Comparison of ENCODE assay signal across 12 mouse cellular contexts in the genomic region with DNA sequence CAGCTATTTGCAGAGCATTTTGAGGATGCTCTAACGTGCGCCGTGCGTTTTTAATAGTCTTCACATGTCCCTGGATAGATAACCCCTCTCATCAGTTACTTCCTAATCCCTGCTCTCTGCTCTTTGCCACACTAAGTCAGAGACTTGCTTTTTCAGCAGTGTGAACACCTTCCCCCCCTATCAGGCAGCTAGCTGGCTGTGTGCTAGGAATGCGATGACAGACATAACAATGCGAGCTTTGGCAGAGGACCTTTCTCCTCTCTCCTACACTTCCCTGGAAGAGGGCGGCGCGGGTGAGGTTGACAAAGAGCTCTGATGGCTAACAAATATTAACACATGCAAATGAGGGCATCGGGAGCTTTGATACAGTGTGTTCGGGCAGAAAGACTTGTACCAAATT. TPM values are rescaled to one million over a fixed set of nuclear protein-coding genes. Genes with fewer than 3 reads are reported as not detected.
DNase-seq lines count a peak whose midpoint lies in the region; ATAC-seq and TF ChIP-seq lines count a peak whose summit lies in the region.
"Had no signal": no experiment of that assay in that cellular context is flagged by ENCODE, and none has a peak within 500 bp of the region (broad histone marks: within the 10 kb centered on the region; RNA-seq: fewer than 3 reads in every experiment).

No protein-coding gene starts in this region.

- H3K4me3 ChIP-seq in forebrain, embryonic 14.5 days (ENCODE audit: low read depth, low read length), result no peak overlapping the region
- no peak overlapping the region for H3K4me3 ChIP-seq in forebrain, embryonic 10.5 days
- no peak overlapping the region for H3K4me3 ChIP-seq in stomach, embryonic 15.5 days (replicated peaks)
- H3K4me3 ChIP-seq in stomach, postnatal 0 days (ENCODE audit: low read depth, low read length), result no peak overlapping the region
- H3K4me3 ChIP-seq in kidney, embryonic 15.5 days (replicated peaks), result peak overlapping the region; percentile 23
- no peak overlapping the region for H3K4me3 ChIP-seq in cerebellum, adult 2 months (replicated peaks; ENCODE audit: insufficient read depth, low read depth, low read length)
- H3K4me3 ChIP-seq: embryonic facial prominence, embryonic 12.5 days; limb, embryonic 13.5 days; midbrain, embryonic 15.5 days had no signal

- no peak for TF ChIP-seq CTCF in stomach, postnatal 0 days (IDR thresholded peaks at IDR 0.05; ENCODE audit: low read depth)
- no peak for TF ChIP-seq CTCF in cerebellum, adult 2 months (IDR thresholded peaks at IDR 0.05; ENCODE audit: borderline replicate concordance, insufficient read depth, low read depth, low read length)

- no peak overlapping the region for H3K9ac ChIP-seq in forebrain, embryonic 14.5 days (ENCODE audit: low read length)
- no peak overlapping the region for H3K9ac ChIP-seq in stomach, embryonic 15.5 days
- no peak overlapping the region for H3K9ac ChIP-seq in stomach, postnatal 0 days (ENCODE audit: low read length)
- no peak overlapping the region; the same call in 1 of the 2 replicates for H3K9ac ChIP-seq in kidney, embryonic 15.5 days
- H3K9ac ChIP-seq: embryonic facial prominence, embryonic 12.5 days; limb, embryonic 13.5 days; midbrain, embryonic 15.5 days had no signal

- DNase-seq in forebrain, embryonic 14.5 days (ENCODE audit: low spot score), result peak; percentile 7
- no peak for DNase-seq in forebrain, embryonic 10.5 days (ENCODE audit: extremely low spot score, low spot score)
- no peak for DNase-seq in stomach, postnatal 0 days (ENCODE audit: low spot score)
- DNase-seq in cerebellum, adult 2 months, result no peak
- DNase-seq in thymus, postnatal 0 days (ENCODE audit: low spot score), result no peak
- no peak for DNase-seq in layer of hippocampus, postnatal 25 days (ENCODE audit: extremely low spot score in 1 of 2, low spot score in 1 of 2)
- DNase-seq: gastrocnemius, postnatal 10 days had no signal

- no peak overlapping the region for H3K27ac ChIP-seq in forebrain, embryonic 14.5 days (ENCODE audit: low read depth, low read length)
- no peak overlapping the region for H3K27ac ChIP-seq in forebrain, embryonic 10.5 days
- no peak overlapping the region for H3K27ac ChIP-seq in stomach, embryonic 15.5 days
- no peak overlapping the region for H3K27ac ChIP-seq in stomach, postnatal 0 days (replicated peaks)
- peak overlapping the region; percentile 24 for H3K27ac ChIP-seq in kidney, embryonic 15.5 days
- no peak overlapping the region for H3K27ac ChIP-seq in cerebellum, adult 2 months (ENCODE audit: insufficient read depth, low read length)
- H3K27ac ChIP-seq: embryonic facial prominence, embryonic 12.5 days; limb, embryonic 13.5 days; midbrain, embryonic 15.5 days had no signal

- H3K27me3 ChIP-seq in forebrain, embryonic 14.5 days (replicated peaks; ENCODE audit: control insufficient read depth, insufficient read depth, low read length), result no peaks in the 10 kb centered on the region
- H3K27me3 ChIP-seq in forebrain, embryonic 10.5 days (ENCODE audit: poor library complexity, severe bottlenecking), result no peaks in the 10 kb centered on the region
- H3K27me3 ChIP-seq in stomach, embryonic 15.5 days (replicated peaks), result no peaks in the 10 kb centered on the region
- no peaks in the 10 kb centered on the region for H3K27me3 ChIP-seq in stomach, postnatal 0 days (ENCODE audit: control insufficient read depth, insufficient read depth, low read length)
- H3K27me3 ChIP-seq in kidney, embryonic 15.5 days, result no peaks in the 10 kb centered on the region
- H3K27me3 ChIP-seq in cerebellum, adult 2 months (ENCODE audit: control insufficient read depth, insufficient read depth, low read length), result no peaks in the 10 kb centered on the region
- H3K27me3 ChIP-seq: embryonic facial prominence, embryonic 12.5 days; limb, embryonic 13.5 days; midbrain, embryonic 15.5 days had no signal

- no peak overlapping the region for H3K4me2 ChIP-seq in forebrain, embryonic 14.5 days (ENCODE audit: low read length)
- H3K4me2 ChIP-seq in stomach, embryonic 15.5 days, result peak overlapping the region; percentile 0; the same call in 1 of the 2 replicates
- H3K4me2 ChIP-seq in stomach, postnatal 0 days (replicated peaks; ENCODE audit: low read depth), result no peak overlapping the region
- H3K4me2 ChIP-seq in kidney, embryonic 15.5 days, result peak overlapping the region; percentile 43
- H3K4me2 ChIP-seq: embryonic facial prominence, embryonic 12.5 days; midbrain, embryonic 15.5 days had no signal

- no peaks in the 10 kb centered on the region for H3K4me1 ChIP-seq in forebrain, embryonic 14.5 days (ENCODE audit: control insufficient read depth, insufficient read depth, low read length)
- H3K4me1 ChIP-seq in forebrain, embryonic 10.5 days, result peaks cover 17% of the 10 kb centered on the region
- H3K4me1 ChIP-seq in stomach, embryonic 15.5 days, result peaks cover 5% of the 10 kb centered on the region
- H3K4me1 ChIP-seq in stomach, postnatal 0 days (replicated peaks; ENCODE audit: control insufficient read depth, insufficient read depth), result no peaks in the 10 kb centered on the region
- H3K4me1 ChIP-seq in kidney, embryonic 15.5 days, result peaks cover 60% of the 10 kb centered on the region
- H3K4me1 ChIP-seq in cerebellum, adult 2 months (ENCODE audit: control insufficient read depth, insufficient read depth, low read length), result no peaks in the 10 kb centered on the region

- WGBS in forebrain, embryonic 14.5 days, result 56% methylated on average over 11 of the region's 11 CpGs
- 68% methylated on average over 11 of the region's 11 CpGs for WGBS in forebrain, embryonic 10.5 days
- WGBS in stomach, embryonic 15.5 days, result 54% methylated on average over 11 of the region's 11 CpGs
- WGBS in stomach, postnatal 0 days, result 45% methylated on average over 11 of the region's 11 CpGs
- 62% methylated on average over 11 of the region's 11 CpGs for WGBS in kidney, embryonic 15.5 days
- WGBS in cerebellum, adult 2 months, result 68% methylated on average over 11 of the region's 11 CpGs

- ATAC-seq in forebrain, embryonic 14.5 days, result no peak
- ATAC-seq in stomach, embryonic 15.5 days (ENCODE audit: insufficient read depth, low FRiP score, low read depth), result 0 out of 2 replicates have a peak, but pooled peaks have one; percentile 22
- ATAC-seq in stomach, postnatal 0 days (ENCODE audit: low FRiP score, low TSS enrichment), result no peak
- no peak; the same call in 1 of the 2 replicates for ATAC-seq in kidney, embryonic 15.5 days (replicated peaks; ENCODE audit: low FRiP score)
- ATAC-seq: midbrain, embryonic 15.5 days had no signal

- no peak for TF ChIP-seq POLR2A in cerebellum, adult 2 months (IDR thresholded peaks at IDR 0.05; ENCODE audit: borderline replicate concordance, insufficient read depth, low read length)

- no peaks in the 10 kb centered on the region for H3K9me3 ChIP-seq in forebrain, embryonic 14.5 days (replicated peaks; ENCODE audit: control insufficient read depth, low read length)
- no peaks in the 10 kb centered on the region for H3K9me3 ChIP-seq in forebrain, embryonic 10.5 days
- H3K9me3 ChIP-seq in stomach, embryonic 15.5 days, result no peaks in the 10 kb centered on the region
- no peaks in the 10 kb centered on the region for H3K9me3 ChIP-seq in stomach, postnatal 0 days (ENCODE audit: control insufficient read depth, low read length)
- H3K9me3 ChIP-seq in kidney, embryonic 15.5 days (replicated peaks), result no peaks in the 10 kb centered on the region
- H3K9me3 ChIP-seq: embryonic facial prominence, embryonic 12.5 days; limb, embryonic 13.5 days; midbrain, embryonic 15.5 days had no signal

- H3K36me3 ChIP-seq in forebrain, embryonic 14.5 days (ENCODE audit: control insufficient read depth, insufficient read depth, low read length), result no peaks in the 10 kb centered on the region
- no peaks in the 10 kb centered on the region for H3K36me3 ChIP-seq in forebrain, embryonic 10.5 days (replicated peaks)
- H3K36me3 ChIP-seq in stomach, embryonic 15.5 days, result no peaks in the 10 kb centered on the region
- no peaks in the 10 kb centered on the region for H3K36me3 ChIP-seq in stomach, postnatal 0 days (ENCODE audit: control insufficient read depth, insufficient read depth, low read length)
- H3K36me3 ChIP-seq in kidney, embryonic 15.5 days, result no peaks in the 10 kb centered on the region
- H3K36me3 ChIP-seq: embryonic facial prominence, embryonic 12.5 days; limb, embryonic 13.5 days; midbrain, embryonic 15.5 days had no signal

- no peak for TF ChIP-seq EP300 in stomach, postnatal 0 days (optimal IDR thresholded peaks at IDR 0.05)

RNA-seq across cellular contexts. Expression of a gene that starts 2.1 kb away (rescaled TPM):
- polyA plus RNA-seq in forebrain, embryonic 14.5 days (2014; fragmentation: Nextera tagmentation; extraction: Ambion mirVana), result 3.7 and 4.9 TPM in 2 replicates
- 6.0 and 8.0 TPM in 2 replicates for polyA plus RNA-seq in forebrain, embryonic 10.5 days (2016; fragmentation: Nextera tagmentation; extraction: Ambion mirVana)
- 10.1 and 12.3 TPM in 2 replicates for polyA plus RNA-seq in stomach, embryonic 15.5 days (2015; fragmentation: Nextera tagmentation; extraction: Ambion mirVana)
- 3.2 and 3.6 TPM in 2 replicates for polyA plus RNA-seq in stomach, postnatal 0 days (2015; fragmentation: Nextera tagmentation; extraction: Ambion mirVana)
- polyA plus RNA-seq in kidney, embryonic 15.5 days (2015; fragmentation: Nextera tagmentation; extraction: Ambion mirVana), result 21.6 and 21.8 TPM in 2 replicates
- 17.8 and 19.0 TPM in 2 replicates for polyA plus RNA-seq in cerebellum, adult 2 months (2012; rRNA removed)
- polyA plus RNA-seq in thymus, postnatal 0 days (2015; fragmentation: Nextera tagmentation; extraction: Ambion mirVana), result 2.0 and 2.4 TPM in 2 replicates
- total RNA-seq in layer of hippocampus, postnatal 25 days (2021), result 10 to 100 TPM; 28.1 to 33.1 TPM

Comparison
In these comparisons a context has a peak if more than half of its experiments do, and no peak if none do; other contexts are left out.
1. H3K4me2 ChIP-seq: peak in stomach, embryonic 15.5 days (single experiment) and kidney, embryonic 15.5 days (single experiment); none in forebrain, embryonic 14.5 days (single experiment) and stomach, postnatal 0 days (single experiment).